Mouse (Mus musculus) left cerebral cortex, postnatal 4 days (tissue): ENCODE measurements around the gene Ap2a1. TPM values are rescaled to one million over a fixed set of nuclear protein-coding genes. Genes with fewer than 3 reads are reported as not detected.

Experiments
- DNase-seq: peaks from one replicate; pipeline ENCODE4 v3.0.0-alpha.2; 2022
- intact Hi-C: fragments of 180-260 bp; cut with DNase I; formaldehyde crosslinking; loops from one replicate; pipeline ENCODE4 v1.15.1; 2025
- total RNA-seq, 2 experiments: library from RNA; stranded (reverse); gene quantifications; 2 replicates each; pipeline ENCODE4 v1.2.3; 2021

Gene Ap2a1
- 100 to 1,000 TPM; 232 to 258 TPM for total RNA-seq

DNA sequence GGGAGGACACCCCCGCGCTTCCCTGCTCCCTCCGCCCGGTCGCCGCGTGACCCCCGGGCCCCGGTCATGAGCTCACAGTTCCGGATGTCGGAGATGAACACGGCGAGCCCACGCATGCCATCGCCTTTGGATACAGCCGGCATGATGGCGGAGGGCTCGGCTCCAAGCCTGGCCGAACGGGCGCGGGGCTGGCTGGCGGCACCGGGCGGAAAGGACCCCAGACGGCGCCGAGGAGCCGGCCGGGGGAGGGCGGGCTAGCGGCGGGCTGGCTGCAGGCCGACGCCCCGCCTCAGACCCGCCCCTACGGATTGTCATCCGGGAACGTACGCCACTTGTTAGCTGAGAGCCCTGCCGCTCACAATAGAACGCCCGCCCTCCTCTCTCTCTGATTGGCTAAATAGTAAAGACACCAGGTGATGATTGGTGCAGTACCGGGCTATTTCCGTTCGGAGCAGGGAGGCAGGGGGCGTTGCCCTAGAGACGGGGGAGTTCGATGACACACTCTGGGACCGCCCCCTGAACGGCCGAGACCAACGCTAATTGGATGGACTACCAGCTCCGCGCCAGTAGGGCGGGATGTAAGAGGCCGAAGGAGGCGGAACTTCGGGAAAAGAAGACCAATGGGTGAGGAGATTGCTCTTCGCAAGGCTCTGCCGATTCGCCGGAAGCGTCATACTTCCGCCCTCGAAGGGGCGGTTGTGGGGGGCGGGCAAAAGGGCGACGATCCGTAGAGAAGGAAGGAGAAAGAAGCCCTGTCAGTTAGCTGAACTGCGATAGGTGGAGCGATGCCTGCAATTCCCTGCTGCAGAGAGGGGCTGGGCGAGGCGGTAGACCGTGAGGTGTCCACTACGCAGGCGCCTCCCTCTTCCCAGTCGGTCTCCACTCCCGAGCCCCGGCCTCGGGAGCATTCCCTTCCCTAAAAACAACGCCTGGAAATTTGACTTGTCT is at the start of gene Ap2a1:
Ap2a1 (minus strand) TSS at position 293 of the 948 bp plus-strand sequence.
- peak; percentile 100 for DNase-seq
- intact Hi-C loops, result loop anchor here (5.0 kb wide), 1 partner anchor 38 kb away; no protein-coding TSS in a partner anchor

DNA sequence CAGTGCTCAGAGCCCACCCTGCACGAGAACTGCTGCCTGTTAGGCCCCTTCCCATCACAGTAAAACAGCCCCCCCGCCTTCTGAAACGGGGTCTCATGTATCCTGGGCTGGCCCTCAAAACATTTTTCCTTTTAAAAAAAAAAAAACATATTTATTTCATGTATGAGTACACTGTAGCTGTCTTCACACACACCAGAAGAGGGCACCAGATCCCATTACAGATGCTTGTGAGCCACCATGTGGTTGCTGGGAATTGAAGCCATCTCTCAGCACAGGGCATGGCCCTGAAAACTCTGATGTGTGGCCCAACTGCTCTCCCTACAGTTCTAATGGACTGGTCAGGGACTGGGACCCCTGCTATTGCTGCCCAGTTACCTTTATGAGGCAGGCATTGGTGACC is 49.0 kb upstream of the Ap2a1 start:
- intact Hi-C loops, result no loop called here
- no peak for DNase-seq

DNA sequence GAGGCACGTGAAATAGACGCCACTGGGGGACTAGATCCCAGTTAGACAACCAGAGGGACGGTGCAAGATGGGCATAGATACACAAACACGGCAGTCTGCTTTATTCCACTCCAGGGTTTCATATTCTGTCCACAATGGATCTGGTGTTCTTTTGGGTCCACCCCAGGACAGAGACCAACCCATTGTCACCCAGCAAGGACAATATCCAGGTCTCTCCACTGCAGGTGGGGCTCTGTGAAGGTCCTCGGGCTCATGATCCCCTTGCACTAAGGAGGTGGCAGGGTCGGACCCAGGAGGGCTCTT is 45.8 kb upstream of the Ap2a1 start:
- intact Hi-C loops, result no loop called here
- DNase-seq, result no peak

DNA sequence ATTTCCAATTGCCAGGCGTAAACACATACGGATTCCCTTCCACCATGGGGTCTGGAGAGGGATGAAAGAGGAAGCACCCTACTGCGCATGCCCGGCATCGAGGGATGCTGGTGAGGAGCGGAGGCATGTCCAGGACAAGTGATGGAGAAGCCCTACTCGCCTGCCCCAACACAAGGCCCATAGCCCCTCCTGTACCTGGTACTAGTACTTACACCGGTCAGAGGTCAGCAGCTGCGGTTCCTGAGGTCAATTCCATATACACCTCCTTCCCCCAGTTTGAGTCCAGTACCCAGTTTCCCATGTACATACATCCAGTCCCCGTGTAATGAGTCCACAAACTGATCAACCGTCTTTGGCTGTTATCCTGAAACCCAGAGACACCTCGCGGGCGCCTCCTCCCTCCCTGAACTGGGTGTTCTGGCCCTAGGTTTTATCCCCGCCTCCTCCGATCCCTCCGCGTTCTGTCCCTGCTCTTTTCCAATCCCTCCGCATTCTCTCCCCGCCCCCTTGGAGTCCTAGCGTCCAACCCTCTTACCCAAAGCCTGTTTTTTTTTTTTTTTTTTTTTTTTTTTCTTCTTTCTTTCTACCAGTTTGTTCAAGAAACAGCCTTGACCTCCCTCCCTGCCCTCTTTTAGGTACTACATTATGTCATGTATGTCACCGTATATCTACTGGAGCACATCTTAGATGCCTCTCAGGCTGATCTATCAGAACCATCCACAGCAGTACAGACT is 45.3 kb upstream of the Ap2a1 start, which contains the start of gene Cpt1c:
Cpt1c (minus strand) TSS at position 469 of the 734 bp plus-strand sequence.
- intact Hi-C loops, result no loop called here

DNA sequence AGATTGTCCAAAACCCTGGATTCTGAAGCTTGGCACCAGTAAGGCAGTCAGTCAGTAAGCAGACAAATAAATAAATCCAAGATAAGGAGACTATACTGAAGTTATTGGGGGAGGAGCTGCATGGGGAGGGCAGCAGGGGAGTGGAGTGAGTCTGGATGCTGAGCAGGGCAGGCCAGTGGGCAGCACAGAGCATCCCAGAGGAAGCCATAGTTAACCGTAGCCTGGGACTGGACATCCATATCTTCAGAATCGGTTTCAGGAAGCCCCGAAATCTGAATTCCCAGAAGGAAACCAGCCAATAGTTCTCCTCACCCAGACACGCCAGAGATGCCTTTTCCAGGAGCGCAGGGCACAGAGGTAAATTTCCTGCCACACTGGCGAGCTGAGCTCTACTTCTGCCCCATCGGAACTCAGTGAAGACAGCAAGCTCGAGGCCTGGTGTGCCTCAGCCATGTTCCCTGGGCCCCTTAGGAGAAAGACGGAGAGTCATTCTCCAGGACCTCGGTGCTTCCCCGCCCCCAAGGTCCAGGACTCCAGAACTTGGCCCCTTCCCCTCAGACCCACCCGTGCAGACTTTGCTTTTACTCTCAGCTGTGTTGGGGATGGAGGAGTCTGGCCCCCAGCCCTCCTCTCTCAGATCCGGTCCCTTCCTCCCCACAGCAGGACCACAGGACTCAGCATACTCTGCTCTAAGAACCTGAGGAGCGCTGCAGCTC is 44.3 kb upstream of the Ap2a1 start:
- intact Hi-C loops, result no loop called here

More for the DNA sequence above, 45.3 kb upstream of the Ap2a1 start, which contains the start of gene Cpt1c:
- peak; percentile 90 for DNase-seq

DNA sequence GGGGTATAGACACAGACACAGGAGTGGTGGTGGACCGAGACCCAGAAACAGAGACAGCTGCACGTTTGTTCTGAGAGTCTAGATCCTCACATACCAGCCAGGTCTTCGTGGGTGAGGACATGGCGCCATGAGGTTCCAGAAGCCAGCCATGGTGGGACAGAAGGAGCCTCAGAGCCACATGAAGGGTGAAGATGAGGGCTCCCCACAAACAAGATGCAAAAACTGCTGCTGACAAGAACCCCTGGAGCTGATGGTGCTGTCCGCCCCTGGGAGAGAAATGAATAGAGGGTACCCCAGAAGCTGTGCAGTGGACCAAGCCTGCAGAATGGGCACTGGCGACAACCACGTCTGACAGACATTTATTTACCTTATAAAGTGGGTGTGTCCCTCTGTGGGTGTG is 41.8 kb upstream of the Ap2a1 start:
- no peak for DNase-seq
- intact Hi-C loops, result no loop called here

More for the DNA sequence above, 44.3 kb upstream of the Ap2a1 start:
- DNase-seq, result no peak

DNA sequence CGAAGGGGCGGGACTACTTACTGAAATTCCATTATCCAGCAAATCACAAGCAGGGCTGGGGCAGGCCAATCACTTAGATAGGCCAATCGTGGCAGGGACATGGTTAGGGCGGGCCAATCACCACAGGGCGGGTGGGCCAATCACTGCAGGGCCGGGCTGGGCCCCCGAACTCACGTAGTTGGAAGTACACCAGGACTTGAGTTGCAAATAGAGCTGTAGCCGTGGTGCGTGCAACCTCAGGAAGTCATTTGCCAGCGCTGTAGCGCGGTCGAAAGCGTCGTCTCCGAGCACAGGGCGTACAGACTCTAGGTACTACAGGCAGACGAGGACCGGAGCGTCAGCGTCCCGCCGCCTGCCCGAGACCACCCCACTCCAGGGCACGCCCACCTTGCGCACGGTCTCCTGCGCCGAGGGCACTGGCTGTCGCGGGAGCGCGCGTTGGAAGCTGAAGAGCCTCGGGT is 41.0 kb upstream of the Ap2a1 start:
- intact Hi-C loops, result no loop called here
- DNase-seq, result peak; percentile 93

DNA sequence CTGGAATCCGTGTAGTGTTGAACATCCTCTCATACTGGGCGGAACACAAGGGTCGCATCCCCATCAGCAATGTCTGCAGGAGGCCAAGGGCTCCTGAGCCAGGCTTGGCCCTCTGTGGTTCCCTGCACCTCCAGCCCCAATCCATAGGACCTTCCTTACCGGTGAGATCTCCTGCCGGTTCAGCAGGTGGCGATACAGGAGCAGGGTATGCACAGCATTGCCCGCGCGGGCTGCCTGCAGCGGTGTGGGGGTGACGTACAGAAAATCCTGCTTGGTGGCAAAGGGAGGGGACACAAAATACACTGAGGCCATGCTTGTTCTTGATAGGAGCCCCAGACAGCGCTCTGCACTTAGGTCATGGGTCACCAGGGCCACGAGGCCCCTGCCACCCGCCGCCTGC is 37.3 kb upstream of the Ap2a1 start:
- intact Hi-C loops, result loop anchor here (5.0 kb wide), 1 partner anchor 39 kb away; the partner anchor contains the start of gene Ap2a1
- DNase-seq, result no peak

DNA sequence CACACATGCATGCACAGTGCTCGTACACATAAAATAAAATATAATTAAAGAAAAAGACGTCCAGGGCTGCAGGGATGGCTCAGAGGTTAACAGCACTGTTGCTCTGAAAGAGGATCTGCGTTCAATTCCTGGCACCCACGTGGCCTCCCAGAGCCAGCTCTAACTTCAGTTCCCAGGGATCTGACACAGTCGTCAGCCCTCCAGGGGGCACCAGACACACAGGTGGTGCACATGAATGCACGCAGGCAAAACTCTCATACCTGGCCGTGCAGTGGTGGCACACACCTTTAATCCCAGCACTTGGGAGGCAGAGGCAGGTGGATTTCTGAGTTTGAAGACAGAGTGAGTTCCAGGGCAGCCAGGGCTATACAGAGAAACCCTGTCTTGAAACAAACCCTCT is 36.7 kb upstream of the Ap2a1 start:
- intact Hi-C loops, result loop anchor here (5.0 kb wide), 1 partner anchor 39 kb away; the partner anchor contains the start of gene Ap2a1

DNA sequence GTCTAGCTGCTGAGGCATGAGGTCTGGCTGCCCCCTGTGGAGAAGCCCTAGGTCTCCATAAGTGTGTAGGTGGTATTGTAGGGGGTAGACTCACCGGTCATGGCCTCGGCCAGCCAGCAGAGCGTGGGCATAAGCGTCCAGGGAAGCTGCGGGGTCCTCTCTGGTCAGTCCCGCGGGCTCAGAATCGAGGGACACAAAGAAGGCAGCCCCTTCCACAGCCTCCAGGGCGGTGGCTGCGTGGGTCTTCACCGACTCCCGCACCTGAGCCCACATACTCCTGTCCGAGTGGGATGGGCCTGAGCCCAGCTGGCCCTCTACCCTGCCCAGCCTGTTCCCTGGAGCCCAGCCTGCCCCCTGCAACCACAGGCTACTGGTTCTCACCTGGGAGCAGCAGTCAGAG is 35.7 kb upstream of the Ap2a1 start:
- intact Hi-C loops, result loop anchor here (5.0 kb wide), 1 partner anchor 38 kb away; the partner anchor contains the start of gene Ap2a1
- no peak for DNase-seq

More for the DNA sequence above, 36.7 kb upstream of the Ap2a1 start:
- DNase-seq, result no peak

DNA sequence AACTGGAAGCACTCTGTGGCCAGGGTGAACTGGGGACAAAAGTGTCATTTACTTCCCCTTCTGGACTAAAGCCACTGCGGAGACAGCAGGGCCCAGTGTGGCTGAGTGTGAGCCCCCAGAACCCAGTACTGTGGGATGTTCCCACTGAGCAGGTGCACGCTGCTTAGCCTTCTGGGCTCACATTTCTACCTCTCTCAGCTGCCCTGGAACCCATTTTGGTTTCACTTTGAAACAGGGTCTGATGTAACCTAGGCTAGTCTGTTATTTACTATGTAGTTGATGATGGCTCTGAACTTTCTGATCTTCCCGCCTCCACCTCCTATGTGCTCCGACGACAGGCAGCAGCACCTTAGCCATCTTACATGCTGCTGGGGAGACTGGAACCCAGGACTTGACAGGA is 33.5 kb upstream of the Ap2a1 start:
- DNase-seq, result no peak
- intact Hi-C loops, result no loop called here

DNA sequence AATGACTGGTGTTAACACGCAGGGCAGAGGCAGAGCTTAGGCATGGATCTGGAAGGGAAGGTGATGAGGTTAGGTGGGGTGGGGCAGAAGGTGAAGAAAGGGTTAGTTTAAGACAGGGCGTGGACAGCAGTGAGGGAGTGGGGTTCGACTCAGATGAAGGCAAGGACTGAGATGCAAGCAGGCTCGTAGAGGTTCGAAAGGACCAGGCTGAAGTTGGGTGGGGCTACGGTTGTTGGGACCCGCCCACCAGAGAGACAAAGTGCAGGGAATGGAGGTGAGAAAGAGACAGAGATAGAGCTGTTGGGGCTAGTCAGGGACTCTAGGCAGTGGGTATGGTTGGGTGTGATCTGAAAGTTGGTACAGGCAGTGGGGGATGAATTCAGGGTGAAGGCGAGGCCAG is 33.0 kb upstream of the Ap2a1 start:
- intact Hi-C loops, result no loop called here
- no peak for DNase-seq

DNA sequence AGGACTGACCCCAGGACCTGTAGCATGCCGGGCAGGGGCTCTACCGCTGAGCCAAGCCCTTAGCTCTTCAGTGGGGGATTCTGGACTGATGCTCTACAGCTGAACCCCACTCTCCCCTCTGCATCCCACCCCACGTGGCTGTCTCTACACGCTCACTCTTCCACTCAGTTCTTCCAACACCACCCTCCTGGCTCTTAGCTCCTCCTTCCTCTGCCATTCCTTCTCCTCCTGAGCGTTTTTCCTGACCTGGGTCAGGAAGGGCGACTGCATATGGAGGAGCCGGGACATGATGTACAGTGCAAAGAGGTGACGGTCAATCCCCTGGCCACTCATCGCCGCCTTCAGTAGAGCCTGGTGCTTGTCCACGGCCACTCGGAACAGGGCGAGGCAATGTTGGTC is 31.2 kb upstream of the Ap2a1 start:
- DNase-seq, result no peak
- intact Hi-C loops, result no loop called here

DNA sequence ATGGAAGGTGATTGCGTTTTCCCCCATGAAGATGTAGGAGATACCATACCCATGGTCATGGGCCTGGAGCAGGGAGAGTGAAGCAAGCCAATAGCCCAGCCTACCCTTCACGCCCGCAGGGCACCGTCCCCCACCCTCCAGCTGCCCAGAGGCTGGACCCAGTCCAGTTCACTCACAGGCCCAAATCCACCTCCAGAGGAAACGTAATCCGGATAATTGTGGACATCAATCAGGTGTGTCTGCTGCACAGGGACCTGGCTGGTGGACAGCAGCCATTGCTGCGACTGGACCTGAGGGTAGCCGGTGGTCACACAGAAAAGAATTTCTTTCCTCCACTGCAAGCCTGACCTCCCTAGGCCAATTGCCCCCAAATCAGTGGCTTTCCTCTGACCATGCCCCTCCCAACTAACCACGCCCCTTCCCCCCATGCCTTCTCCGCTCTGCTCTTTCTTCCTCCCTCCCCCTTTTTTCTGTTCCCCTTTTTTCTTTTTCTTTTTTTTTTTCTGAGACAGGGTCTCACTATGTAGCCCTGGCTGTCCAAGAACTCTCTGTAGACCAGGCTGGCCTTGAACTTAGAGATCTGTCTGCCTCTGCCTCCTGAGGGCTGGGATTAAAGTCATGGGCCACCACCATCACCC is 30.7 kb upstream of the Ap2a1 start:
- intact Hi-C loops, result no loop called here
- no peak for DNase-seq

DNA sequence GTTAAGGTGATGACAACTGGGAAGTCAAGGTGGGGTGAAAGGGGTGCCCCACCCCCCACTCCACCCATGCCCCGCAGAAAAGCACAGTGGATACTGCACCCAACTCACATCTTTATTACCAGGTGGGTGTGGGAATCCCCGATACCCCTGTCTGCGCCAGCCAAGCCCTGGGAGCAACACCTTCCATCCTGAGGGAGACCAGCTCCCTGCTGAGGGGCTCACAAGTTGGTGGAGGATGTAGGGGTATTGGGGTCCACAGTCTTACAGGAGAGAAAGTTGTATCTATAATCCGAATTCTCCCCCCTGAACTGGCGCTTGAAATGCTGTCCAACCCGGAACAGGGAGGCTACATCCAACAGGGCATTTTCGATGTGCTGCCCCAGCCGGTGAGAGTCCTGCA is 30.0 kb upstream of the Ap2a1 start:
- DNase-seq, result no peak

DNA sequence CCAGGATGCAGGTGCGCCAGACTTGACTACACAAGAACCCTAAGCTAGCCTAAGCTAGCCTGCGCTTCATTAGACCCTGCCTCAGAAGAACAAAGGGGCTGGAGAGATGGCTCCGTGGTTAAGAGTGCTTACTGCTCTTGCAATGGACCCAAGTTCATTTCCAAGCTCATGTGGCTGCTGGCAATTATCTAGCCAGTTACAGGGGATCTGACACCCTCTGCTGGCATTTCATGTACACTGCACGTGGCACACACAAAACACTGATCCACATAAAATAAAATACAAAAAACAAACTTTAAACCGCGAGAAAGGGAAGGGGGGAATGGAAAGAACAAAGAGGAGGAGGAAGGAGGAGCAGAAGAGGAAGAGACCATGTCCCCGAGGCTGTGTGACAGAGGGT is 28.9 kb upstream of the Ap2a1 start:
- peak; percentile 51 for DNase-seq
- intact Hi-C loops, result no loop called here

More for the DNA sequence above, 30.0 kb upstream of the Ap2a1 start:
- intact Hi-C loops, result no loop called here

DNA sequence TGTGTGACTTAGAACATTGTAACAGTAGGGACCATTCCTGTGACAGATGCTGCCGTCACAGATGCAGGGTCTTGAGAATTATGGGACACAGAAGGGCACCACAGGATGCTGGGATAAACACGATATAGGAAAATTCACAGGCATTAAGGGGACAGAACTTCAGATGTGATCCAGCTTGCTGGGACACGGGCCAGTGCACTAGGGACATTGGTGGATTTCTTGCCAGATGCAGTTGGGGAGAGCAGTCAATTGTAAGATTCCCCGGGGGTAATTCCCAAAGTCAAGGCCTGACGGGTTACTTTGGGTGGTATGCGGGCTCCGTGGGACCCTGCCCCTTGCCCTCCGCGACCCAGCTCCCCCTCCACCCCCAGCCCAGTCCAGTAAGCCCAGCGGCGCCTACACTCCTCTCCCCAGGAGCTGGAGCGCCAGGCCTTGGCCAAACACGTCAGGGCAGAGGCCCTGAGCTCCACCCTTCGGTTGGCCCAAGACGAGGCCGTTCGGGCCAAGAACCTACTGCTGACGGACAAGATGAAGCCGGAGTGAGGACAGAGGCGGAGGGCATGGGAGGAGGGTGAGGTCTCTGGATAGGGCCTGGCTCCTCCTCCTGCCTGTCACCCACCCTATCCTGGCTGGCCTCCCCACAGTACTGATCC is 28.0 kb upstream of the Ap2a1 start:
- no peak for DNase-seq

DNA sequence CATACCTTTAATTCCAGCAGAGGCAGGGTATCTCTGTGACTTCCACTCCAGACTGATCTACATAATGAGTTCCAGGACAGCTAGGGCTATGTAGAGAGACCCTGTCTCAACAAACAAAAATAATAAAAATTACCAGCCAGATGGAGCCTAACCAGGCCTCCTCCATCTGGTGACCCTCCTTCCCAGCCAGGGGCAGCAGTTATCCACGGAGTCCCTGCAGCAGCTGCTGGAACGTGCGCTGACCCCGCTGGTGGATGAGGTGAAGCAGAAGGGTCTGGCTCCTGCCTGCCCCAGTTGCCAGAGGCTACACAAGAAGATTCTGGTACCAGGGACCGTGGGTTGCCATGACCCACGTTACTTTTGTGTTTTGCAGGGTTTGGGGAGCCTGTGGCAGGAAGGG is 27.0 kb upstream of the Ap2a1 start:
- intact Hi-C loops, result no loop called here
- DNase-seq, result no peak

More for the DNA sequence above, 28.0 kb upstream of the Ap2a1 start:
- intact Hi-C loops, result no loop called here

DNA sequence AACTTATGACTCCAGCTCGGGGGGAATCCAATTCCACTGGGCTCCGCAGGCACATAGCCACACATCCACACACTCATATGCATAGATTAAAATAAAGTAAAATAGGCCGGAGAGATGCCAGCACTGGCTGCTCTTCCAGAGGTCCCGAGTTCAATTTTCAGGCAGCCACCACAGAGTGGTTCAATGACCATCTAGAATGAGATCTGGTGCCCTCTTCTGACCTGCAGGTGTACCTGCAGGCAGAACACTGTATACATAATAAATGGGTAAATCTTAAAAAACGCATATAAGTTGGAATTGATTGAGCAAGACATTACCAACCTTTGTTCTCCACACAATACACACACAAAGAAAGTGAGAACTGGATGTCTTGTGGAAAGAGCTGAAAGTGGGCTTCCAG is 26.3 kb upstream of the Ap2a1 start:
- DNase-seq, result no peak
- intact Hi-C loops, result no loop called here
